Mouse (Mus musculus) CD4-positive helper T cell, adult 2 months (primary cell): ENCODE results near the gene H2al1g.
"Not testable (repeated sequence)": the region's sequence is repeated elsewhere in the genome, so short reads cannot be mapped to it uniquely, and the experiment has no call there.

Experiments
- DNase-seq: peaks from one replicate; pipeline ENCODE4 v3.0.0-alpha.2; 2012; ENCODE audit warnings: low read depth, missing footprints, low spot score

The H2al1g gene

DNA sequence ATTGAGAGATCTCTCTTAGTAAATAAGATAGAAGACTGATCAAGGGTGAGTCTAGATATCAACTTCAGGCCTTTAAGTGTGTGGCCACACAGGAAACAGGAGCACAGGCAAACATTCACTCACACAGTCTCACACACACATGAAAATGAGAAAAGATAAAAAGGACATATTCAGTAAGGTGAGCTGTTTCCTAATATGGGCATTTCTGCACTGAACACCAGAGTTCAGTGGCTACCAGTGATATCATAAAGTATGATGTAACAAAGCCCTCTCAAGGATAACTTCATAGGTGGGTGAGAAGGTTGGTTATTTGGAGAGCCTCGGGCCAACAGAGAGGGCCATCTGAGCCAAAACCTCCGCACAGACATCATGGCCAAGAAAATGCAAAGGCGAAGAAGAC, at the start of gene H2al1g:
Gene H2al1g (plus strand): TSS at position 301 of the 400 bp plus-strand sequence.
- not testable (repeated sequence) for DNase-seq

DNA sequence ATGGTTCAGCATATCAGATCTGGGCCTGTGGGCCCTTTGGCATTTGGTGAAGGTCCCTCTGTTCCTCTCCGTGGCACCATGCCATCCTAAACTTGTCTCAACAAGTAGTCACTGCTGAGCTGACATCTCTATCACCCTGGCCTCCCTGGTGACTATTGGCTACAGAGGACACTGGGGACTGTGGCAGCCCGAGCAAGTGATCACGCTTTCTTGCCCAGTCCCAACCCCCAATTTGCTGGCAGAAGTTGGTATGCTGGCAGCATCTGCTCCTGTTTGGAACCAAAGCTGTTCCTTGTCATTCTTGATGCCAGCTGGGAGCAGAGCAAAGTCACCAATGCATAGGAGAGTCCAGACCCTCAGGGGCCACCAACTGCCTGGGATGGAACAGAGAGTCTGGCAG, 49.0 kb upstream of the H2al1g start:
- DNase-seq = no peak

DNA sequence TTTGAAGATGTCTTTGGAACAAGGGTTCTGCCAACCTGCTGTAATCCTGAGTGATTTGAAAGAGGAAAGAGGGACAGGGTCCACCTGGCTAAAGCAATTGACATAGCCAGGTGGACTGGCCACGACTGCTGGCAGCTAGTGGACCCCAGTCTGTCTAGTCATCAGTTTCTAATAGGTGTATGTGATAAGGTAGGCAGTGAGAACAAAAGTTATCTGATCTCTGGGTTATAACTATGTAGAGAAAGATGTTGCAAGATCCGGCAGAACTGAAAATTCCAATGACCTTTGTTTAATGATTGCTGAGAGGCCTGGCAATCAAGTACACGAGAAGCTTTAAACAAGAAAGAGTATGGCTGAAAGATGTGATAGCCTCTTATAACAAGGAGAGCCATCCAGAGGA, 44.9 kb upstream of the H2al1g start:
- no peak for DNase-seq

DNA sequence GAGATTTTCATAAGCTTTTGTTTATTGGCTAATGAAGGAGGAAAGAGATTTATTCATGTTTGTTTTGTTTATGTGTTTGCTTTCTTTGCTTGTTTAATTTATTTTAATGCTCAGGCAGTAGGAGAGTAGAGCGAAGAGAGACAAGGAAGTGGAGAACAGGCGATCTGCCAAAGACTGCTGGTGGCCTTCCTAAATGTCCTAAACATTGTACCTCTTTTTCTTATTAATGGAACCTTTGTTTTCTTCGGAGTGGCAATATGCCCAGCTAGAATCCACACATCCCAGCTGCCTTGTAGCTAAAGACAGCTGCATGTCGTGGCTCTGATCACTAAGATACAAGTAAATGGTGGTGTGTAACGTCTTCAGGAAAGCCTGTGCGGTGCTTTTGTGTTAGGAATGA, 41.0 kb upstream of the H2al1g start:
- no peak for DNase-seq

DNA sequence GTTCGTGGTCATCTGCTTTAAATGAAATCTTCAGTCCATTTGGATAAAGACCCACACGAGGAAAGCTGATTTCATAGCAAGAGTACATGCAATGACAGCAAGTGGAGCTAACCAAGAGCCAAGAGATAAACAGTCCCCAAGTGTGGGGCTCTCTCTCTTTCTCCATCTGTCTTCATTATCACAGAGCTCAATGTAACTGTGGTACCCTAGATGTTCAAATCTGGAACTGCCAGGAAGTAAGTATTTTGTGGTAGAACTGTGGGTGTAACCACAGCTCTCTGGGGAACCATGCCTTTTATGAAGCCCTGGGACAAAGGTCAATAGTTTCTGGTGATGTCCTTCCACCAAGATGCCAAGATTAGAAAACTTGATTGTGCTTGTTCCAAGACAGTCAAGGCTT, 37.3 kb upstream of the H2al1g start:
- DNase-seq = no peak

DNA sequence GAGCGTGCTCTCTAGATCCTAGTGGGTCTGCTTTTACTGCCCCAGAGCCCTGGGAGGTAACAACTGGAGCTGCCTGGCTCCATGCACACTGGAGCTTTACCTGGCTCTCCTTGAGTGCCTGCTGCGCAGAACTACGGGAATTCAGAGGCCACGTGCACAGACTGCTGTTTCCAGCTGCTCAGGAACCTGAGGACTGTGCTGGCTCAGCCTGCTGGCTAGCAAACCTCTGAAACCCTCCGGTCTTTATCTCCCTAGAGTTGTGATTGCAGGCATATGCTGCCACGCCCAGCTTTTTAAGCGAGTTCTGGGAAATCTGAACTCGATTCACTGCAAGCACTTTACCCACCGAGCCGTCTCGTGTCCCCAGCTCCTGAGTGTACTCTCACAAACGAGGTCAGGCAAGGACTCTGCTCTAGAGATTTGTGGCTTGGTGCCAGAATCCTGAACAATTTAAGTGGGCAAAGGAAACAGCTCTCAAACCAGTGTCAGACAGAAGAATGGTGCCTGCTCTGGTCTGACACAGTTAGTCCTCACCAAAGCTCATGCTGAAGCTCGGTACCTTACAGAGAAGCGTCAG, 29.7 kb upstream of the H2al1g start:
- DNase-seq = no peak

DNA sequence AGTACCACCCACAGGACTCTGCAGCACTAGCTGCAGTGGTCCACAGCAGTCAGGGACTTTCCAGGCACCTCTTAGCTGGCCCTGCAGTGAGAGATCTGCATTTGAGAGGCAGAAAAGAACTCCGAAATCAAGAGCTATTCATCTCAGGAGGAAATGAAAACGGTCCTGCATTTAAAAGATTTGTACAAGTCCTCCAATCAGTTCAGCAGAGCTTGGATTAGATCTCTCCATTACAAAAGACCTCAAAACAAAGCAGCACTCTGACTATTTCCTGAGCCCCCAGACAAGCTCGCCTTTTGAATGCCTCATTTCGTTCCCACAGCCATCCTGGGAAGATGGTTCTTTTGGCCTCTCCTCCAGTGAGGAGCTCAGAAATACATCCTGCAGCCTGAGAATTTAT, 28.8 kb upstream of the H2al1g start:
- DNase-seq = peak; percentile 8

DNA sequence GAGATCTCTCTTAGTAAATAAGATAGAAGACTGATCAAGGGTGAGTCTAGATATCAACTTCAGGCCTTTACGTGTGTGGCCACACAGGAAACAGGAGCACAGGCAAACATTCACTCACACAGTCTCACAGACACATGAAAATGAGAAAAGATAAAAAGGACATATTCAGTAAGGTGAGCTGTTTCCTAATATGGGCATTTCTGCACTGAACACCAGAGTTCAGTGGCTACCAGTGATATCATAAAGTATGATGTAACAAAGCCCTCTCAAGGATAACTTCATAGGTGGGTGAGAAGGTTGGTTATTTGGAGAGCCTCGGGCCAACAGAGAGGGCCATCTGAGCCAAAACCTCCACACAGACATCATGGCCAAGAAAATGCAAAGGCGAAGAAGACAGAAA, 19.1 kb upstream of the H2al1g start, which contains the start of gene H2al1a:
Gene H2al1a (plus strand): TSS at position 301 of the 400 bp plus-strand sequence.
- not testable (repeated sequence) for DNase-seq

DNA sequence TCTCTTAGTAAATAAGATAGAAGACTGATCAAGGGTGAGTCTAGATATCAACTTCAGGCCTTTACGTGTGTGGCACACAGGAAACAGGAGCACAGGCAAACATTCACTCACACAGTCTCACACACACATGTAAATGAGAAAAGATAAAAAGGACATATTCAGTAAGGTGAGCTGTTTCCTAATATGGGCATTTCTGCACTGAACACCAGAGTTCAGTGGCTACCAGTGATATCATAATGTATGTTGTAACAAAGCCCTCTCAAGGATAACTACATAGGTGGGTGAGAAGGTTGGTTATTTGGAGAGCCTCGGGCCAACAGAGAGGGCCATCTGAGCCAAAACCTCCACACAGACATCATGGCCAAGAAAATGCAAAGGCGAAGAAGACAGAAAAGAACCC, 15.9 kb upstream of the H2al1g start, which contains the start of gene H2al1b:
Gene H2al1b (plus strand): TSS at position 301 of the 400 bp plus-strand sequence.
- not testable (repeated sequence) for DNase-seq

DNA sequence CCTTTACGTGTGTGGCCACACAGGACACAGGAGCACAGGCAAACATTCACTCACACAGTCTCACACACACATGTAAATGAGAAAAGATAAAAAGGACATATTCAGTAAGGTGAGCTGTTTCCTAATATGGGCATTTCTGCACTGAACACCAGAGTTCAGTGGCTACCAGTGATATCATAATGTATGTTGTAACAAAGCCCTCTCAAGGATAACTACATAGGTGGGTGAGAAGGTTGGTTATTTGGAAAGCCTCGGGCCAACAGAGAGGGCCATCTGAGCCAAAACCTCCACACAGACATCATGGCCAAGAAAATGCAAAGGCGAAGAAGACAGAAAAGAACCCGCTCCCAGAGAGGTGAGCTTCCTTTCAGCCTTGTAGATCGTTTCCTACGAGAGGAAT, 12.7 kb upstream of the H2al1g start, which contains the start of gene H2al1c:
Gene H2al1c (plus strand): TSS at position 301 of the 400 bp plus-strand sequence.
- DNase-seq = not testable (repeated sequence)

DNA sequence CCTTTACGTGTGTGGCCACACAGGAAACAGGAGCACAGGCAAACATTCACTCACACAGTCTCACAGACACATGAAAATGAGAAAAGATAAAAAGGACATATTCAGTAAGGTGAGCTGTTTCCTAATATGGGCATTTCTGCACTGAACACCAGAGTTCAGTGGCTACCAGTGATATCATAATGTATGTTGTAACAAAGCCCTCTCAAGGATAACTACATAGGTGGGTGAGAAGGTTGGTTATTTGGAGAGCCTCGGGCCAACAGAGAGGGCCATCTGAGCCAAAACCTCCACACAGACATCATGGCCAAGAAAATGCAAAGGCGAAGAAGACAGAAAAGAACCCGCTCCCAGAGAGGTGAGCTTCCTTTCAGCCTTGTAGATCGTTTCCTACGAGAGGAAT, 9.5 kb upstream of the H2al1g start, which contains the start of gene H2al1d:
Gene H2al1d (plus strand): TSS at position 301 of the 400 bp plus-strand sequence.
- DNase-seq = not testable (repeated sequence)

DNA sequence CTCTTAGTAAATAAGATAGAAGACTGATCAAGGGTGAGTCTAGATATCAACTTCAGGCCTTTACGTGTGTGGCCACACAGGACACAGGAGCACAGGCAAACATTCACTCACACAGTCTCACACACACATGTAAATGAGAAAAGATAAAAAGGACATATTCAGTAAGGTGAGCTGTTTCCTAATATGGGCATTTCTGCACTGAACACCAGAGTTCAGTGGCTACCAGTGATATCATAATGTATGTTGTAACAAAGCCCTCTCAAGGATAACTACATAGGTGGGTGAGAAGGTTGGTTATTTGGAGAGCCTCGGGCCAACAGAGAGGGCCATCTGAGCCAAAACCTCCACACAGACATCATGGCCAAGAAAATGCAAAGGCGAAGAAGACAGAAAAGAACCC, 6.4 kb upstream of the H2al1g start, which contains the start of gene H2al1e:
Gene H2al1e (plus strand): TSS at position 301 of the 400 bp plus-strand sequence.
- not testable (repeated sequence) for DNase-seq

DNA sequence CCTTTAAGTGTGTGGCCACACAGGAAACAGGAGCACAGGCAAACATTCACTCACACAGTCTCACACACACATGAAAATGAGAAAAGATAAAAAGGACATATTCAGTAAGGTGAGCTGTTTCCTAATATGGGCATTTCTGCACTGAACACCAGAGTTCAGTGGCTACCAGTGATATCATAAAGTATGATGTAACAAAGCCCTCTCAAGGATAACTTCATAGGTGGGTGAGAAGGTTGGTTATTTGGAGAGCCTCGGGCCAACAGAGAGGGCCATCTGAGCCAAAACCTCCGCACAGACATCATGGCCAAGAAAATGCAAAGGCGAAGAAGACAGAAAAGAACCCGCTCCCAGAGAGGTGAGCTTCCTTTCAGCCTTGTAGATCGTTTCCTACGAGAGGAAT, 3.2 kb upstream of the H2al1g start, which contains the start of gene H2al1f:
Gene H2al1f (plus strand): TSS at position 301 of the 400 bp plus-strand sequence.
- DNase-seq = not testable (repeated sequence)

DNA sequence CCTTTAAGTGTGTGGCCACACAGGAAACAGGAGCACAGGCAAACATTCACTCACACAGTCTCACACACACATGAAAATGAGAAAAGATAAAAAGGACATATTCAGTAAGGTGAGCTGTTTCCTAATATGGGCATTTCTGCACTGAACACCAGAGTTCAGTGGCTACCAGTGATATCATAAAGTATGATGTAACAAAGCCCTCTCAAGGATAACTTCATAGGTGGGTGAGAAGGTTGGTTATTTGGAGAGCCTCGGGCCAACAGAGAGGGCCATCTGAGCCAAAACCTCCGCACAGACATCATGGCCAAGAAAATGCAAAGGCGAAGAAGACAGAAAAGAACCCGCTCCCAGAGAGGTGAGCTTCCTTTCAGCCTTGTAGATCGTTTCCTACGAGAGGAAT, 3.1 kb downstream of the H2al1g start, which contains the start of gene H2al1h:
Gene H2al1h (plus strand): TSS at position 301 of the 400 bp plus-strand sequence.
- DNase-seq = not testable (repeated sequence)

DNA sequence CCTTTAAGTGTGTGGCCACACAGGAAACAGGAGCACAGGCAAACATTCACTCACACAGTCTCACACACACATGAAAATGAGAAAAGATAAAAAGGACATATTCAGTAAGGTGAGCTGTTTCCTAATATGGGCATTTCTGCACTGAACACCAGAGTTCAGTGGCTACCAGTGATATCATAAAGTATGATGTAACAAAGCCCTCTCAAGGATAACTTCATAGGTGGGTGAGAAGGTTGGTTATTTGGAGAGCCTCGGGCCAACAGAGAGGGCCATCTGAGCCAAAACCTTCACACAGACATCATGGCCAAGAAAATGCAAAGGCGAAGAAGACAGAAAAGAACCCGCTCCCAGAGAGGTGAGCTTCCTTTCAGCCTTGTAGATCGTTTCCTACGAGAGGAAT, 6.3 kb downstream of the H2al1g start, which contains the start of gene H2al1i:
Gene H2al1i (plus strand): TSS at position 301 of the 400 bp plus-strand sequence.
- DNase-seq = not testable (repeated sequence)

DNA sequence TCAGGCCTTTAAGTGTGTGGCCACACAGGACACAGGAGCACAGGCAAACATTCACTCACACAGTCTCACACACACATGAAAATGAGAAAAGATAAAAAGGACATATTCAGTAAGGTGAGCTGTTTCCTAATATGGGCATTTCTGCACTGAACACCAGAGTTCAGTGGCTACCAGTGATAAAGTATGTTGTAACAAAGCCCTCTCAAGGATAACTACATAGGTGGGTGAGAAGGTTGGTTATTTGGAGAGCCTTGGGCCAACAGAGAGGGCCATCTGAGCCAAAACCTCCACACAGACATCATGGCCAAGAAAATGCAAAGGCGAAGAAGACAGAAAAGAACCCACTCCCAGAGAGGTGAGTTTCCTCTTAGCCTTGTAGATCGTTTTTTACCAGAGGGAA, 9.5 kb downstream of the H2al1g start, which contains the start of gene H2al1j:
Gene H2al1j (plus strand): TSS at position 301 of the 400 bp plus-strand sequence.
- DNase-seq = not testable (repeated sequence)

DNA sequence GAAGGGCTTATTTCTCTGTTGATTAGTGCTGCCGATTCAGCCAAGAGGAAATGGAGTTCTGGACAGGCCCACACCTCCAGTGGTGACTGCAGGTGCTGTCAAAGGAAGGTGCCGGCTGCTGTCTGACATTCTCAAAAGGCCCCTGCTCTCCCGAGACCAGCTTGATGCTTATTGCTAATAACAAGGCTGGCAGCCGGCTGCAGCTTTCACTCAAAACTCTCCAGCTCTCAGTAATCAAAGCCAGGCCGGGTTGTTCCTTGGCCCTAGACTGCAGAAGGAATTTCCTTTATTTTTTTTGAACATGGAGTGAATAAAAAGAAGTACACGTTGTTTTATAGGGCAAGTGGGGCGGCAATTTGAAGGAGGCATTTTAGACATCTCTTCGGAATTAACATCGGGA, 27.7 kb downstream of the H2al1g start:
- no peak for DNase-seq

DNA sequence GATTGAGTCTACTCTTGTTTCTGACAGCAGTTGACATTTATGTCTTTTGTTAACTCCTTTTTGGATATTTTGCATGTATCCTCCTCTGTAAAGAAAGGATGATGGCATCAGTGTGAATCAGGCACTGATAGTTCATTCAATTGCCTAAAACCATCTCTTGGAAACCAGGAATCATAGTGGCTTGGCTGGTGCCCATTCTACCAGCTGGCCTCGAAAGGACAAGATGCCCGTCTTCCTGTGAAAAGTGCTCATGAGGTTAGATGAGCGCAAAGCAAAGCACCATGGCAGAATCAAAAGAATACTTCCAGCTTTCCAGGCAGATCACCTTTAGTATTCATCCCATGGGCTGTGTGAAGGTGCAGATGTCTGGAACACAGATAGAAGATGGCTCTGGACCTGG, 28.7 kb downstream of the H2al1g start:
- DNase-seq = no peak

DNA sequence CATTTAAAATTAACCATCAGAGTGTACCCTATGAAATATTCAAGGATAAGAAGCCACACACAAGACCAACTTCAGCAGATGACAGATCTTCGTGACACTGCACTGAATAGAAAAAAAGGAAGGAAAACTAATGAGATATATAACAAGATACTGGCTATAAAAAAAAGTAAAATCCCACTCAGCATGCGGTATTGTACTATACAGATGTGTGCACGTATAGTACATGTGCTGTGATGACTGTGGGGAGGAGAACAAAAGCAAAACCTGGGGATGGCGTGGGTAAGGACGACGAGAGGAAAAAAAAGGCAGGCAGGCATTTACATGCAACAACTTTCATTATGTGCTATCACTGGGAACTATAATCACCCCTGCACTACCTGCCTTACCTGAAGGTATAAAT, 42.8 kb downstream of the H2al1g start:
- DNase-seq = no peak

DNA sequence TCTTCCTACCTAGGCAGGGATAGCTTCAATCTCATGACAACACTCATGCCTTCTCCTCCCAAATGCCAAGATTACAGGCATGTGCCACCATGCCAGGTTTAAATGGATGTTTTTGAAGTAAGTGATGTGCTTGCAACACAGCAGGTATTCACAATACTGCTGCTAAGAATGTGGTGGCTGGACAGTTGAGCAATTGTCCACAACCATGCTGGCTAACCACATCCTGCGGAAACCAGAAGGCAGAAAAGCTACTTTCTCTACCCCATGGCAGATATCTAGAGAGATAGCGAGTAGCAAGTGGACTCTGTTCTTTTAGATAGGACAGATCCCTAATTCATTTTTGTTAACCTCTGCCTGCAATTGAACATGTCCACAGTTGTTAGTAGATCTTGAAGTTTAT, 43.2 kb downstream of the H2al1g start:
- no peak for DNase-seq

DNA sequence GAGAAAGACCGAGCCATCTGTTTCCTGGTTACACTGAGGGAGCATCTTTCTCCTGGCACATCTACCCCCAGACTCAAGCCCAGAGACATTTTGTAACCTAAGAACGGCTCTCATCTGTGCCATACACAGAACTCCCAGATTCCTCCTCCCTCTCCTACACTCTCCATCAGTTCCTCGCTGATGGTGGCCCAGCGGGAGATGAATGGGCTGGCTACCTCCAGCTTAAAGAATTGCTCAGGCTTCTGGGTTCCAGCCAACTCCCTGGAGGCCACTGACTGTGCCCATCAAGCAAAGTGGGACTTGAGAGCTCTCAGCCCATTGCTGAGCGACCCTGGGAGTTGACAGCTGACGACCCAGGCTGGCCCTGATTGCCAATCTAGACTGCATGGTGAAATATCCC, 45.8 kb downstream of the H2al1g start:
- no peak for DNase-seq

DNA sequence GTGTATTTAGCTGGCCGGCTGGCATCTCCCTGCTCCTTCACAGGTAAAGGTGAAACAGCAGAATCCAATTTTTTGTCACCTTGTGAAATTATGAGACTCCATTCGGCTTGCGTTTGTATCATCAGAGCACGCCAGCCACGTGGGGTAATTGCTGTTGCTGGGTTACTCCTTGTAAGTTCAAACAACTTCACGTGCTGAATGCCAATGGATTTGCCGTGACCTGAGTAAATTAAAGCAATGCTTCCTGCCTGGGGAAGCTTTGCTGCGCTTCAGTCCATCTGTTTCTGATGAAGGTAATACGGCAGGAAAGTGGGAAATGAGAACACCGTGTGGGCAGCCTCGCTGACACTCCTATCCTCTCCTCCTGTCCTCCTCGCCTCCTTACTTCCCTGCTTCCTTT, 47.1 kb downstream of the H2al1g start:
- no peak for DNase-seq
